Mouse (Mus musculus) thymus, adult 2 months (tissue): ENCODE measurements around the gene Kctd20.
"Not testable (repeated sequence)": the region's sequence is repeated elsewhere in the genome, so short reads cannot be mapped to it uniquely, and the experiment has no call there.

ENCODE experiments used
- CTCF ChIP-seq: fragments of 200-500 bp; IDR thresholded peaks from 2 replicates; pipeline ENCODE4 v1.5.1; 2012; ENCODE audit warnings: mild to moderate bottlenecking, control low read depth, low read length, moderate library complexity, borderline replicate concordance; ENCODE audit not compliant: control insufficient read depth, poor library complexity, insufficient read depth; ENCODE audit errors: extremely low read depth
- POLR2A ChIP-seq: fragments of 200-500 bp; IDR thresholded peaks from 2 replicates; pipeline ENCODE4 v1.6.1; 2012; ENCODE audit warnings: mild to moderate bottlenecking, low read length, control low read depth, moderate library complexity; ENCODE audit not compliant: control insufficient read depth, poor library complexity, insufficient read depth; ENCODE audit errors: extremely low read depth

- TF ChIP-seq POLR2A, CTCF: not testable (repeated sequence)
Observed at GRCm38 (mm10) chr17:28993004-28993403, 41.3 kb downstream of the Kctd20 start.
